Mouse (Mus musculus): ENCODE results near the gene Mrpl39. TPM values are rescaled to one million over a fixed set of nuclear protein-coding genes. Genes with fewer than 3 reads are reported as not detected.

Mrpl39 gene
- polyA plus RNA-seq, 1 experiment from 2014 or later, result 35.4 TPM

- Histone ChIP-seq H3K27me3 (peaks cover 25% of the 10 kb centered on the region), H3K36me3 (no peaks in the 10 kb centered on the region), H3K27ac (replicated peaks) (no peak overlapping the region), H3K9ac (replicated peaks) (no peak overlapping the region), H3K4me1 (peaks cover 10% of the 10 kb centered on the region), H3K4me3 (no peak overlapping the region), H3K4me2 (replicated peaks) (no peak overlapping the region), H3K9me3 (no peaks in the 10 kb centered on the region)
- WGBS, result 66% methylated on average over 8 of the region's 8 CpGs
- no peak for ATAC-seq (replicated peaks)
Observed at GRCm38 (mm10) chr16:84704661-84705240, 30.8 kb downstream of the Mrpl39 start.

DNA sequence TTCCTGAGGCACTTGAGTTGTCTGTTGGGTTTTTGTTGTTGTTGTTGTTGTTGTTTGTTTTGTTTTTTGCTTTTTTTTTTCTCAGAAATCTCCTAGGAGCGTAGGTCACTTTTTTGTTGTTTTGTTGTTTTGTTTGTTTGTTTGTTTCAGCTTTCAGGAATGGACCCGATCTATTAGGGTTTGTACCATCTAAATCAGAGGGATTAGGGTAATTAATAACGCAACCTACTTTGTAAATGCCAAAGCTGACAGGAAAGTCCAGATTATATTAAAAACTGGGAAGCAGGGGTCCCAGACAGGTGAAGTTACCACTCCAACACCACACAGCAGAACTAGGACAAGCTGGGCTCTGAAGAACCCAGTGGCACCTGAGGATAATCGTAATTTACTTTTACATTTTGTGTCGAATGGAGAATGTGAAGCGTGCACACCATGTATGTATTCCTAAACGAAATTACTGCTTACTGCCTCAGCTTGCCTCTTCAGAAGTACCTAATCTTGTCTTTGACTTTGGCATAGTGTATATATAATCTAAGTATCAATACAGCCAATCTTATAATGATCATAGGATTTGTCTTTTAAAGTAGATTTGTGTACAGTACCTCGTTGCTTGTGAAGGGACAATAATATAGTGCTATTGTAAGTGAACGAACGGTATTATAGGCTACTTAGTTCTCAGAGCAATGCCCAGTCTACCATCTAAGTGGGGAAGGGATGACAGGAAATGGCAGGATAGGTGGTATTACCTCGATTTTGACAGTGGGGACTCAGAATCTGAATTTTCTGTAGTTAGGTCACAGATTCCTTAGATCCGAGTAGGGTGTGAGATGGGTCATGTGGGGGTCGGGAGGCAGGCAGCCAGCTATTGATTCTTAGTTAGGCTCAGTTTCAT lies 31.5 kb downstream of the Mrpl39 start:
- Histone ChIP-seq H3K27me3 (peaks cover 25% of the 10 kb centered on the region), H3K4me1 (peaks cover 10% of the 10 kb centered on the region), H3K4me2 (replicated peaks) (peak overlapping the region; percentile 94), H3K27ac (replicated peaks) (no peak overlapping the region), H3K9ac (replicated peaks) (no peak overlapping the region), H3K36me3 (no peaks in the 10 kb centered on the region), H3K9me3 (no peaks in the 10 kb centered on the region), H3K4me3 (peak overlapping the region; percentile 48)
- WGBS, result 63% methylated on average over 13 of the region's 13 CpGs
- ATAC-seq (replicated peaks), result no peak

DNA sequence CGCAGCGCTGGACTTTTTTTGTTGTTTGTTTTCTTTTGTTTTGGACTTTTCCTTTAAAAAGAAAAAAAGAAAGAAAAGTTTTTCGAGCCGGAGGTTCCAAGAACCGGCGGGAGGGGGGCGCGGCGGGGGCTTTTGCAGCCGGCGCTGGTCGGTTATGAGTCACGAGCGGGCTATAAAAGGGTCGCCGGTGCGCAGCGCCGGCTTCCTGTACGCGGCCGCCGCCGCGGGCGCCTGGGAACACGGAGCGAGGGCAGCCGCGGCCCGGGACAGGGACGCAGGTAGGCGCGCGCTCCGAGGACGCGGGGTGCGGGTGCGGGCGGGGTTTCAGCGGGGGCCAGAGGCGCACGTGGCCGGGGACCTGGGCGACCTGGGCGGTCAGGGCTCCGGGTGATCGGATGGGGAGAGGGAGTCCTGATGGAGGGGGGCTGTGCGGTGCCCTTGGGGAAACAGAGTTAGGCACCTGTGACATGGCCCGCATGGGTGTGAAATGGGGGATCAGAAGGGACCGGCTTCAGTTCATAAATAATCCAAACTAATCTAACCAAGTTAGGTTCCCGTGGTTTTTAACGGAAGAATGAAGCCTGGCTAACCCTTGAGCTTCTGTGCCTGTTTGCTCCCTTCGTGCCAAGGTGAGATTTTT lies 32.3 kb downstream of the Mrpl39 start:
- Histone ChIP-seq H3K27me3 (peaks cover 25% of the 10 kb centered on the region), H3K9me3 (no peaks in the 10 kb centered on the region), H3K4me1 (peaks cover 10% of the 10 kb centered on the region), H3K36me3 (no peaks in the 10 kb centered on the region), H3K4me2 (replicated peaks) (peak overlapping the region; percentile 94), H3K9ac (replicated peaks) (peak overlapping the region; percentile 45), H3K27ac (replicated peaks) (no peak overlapping the region), H3K4me3 (peak overlapping the region; percentile 48)
- WGBS, result under 1% methylated on average over 54 of the region's 55 CpGs
- ATAC-seq (replicated peaks), result peak; percentile 79

GRCm38 (mm10) chr16:84702230-84703128 lies 33.1 kb downstream of the Mrpl39 start:
- 12% methylated on average over 39 of the region's 39 CpGs for WGBS

GRCm38 (mm10) chr16:84701041-84701440 lies 34.5 kb downstream of the Mrpl39 start:
- H3K9me3 ChIP-seq, result no peaks in the 10 kb centered on the region
- H3K9ac ChIP-seq (replicated peaks), result no peak overlapping the region
- ATAC-seq (replicated peaks), result no peak
- no peaks in the 10 kb centered on the region for H3K36me3 ChIP-seq
- H3K27ac ChIP-seq (replicated peaks), result no peak overlapping the region
- WGBS, result 83% methylated on average over 5 of the region's 5 CpGs
- H3K27me3 ChIP-seq, result peaks cover 25% of the 10 kb centered on the region
- H3K4me2 ChIP-seq (replicated peaks), result no peak overlapping the region
- no peak overlapping the region for H3K4me3 ChIP-seq
- H3K4me1 ChIP-seq, result peaks cover 10% of the 10 kb centered on the region

More at GRCm38 (mm10) chr16:84702230-84703128, 33.1 kb downstream of the Mrpl39 start:
- no peak overlapping the region for H3K27ac ChIP-seq (replicated peaks)
- peaks cover 10% of the 10 kb centered on the region for H3K4me1 ChIP-seq
- peak overlapping the region; percentile 94 for H3K4me2 ChIP-seq (replicated peaks)
- H3K27me3 ChIP-seq, result peaks cover 25% of the 10 kb centered on the region
- peak overlapping the region; percentile 48 for H3K4me3 ChIP-seq
- H3K9me3 ChIP-seq, result no peaks in the 10 kb centered on the region
- no peaks in the 10 kb centered on the region for H3K36me3 ChIP-seq
- H3K9ac ChIP-seq (replicated peaks), result peak overlapping the region; percentile 45
- peak; percentile 75 for ATAC-seq (replicated peaks)

- Histone ChIP-seq H3K27ac (replicated peaks) (no peak overlapping the region), H3K4me2 (replicated peaks) (no peak overlapping the region), H3K4me3 (no peak overlapping the region), H3K9me3 (no peaks in the 10 kb centered on the region), H3K9ac (replicated peaks) (no peak overlapping the region), H3K4me1 (peaks cover 10% of the 10 kb centered on the region), H3K36me3 (no peaks in the 10 kb centered on the region), H3K27me3 (peaks cover 17% of the 10 kb centered on the region)
- 71% methylated on average over 6 of the region's 6 CpGs for WGBS
- ATAC-seq (replicated peaks), result no peak
Observed at GRCm38 (mm10) chr16:84698708-84699107, 36.8 kb downstream of the Mrpl39 start.

GRCm38 (mm10) chr16:84696178-84696577 lies 39.4 kb downstream of the Mrpl39 start:
- no peak overlapping the region for H3K27ac ChIP-seq (replicated peaks)
- H3K4me3 ChIP-seq, result no peak overlapping the region
- no peaks in the 10 kb centered on the region for H3K4me1 ChIP-seq
- no peak overlapping the region for H3K9ac ChIP-seq (replicated peaks)
- WGBS, result 85% methylated on average over 11 of the region's 11 CpGs
- 0 out of 2 replicates have a peak, but pooled peaks have one; percentile 29 for ATAC-seq (replicated peaks)
- no peaks in the 10 kb centered on the region for H3K36me3 ChIP-seq
- no peak overlapping the region for H3K4me2 ChIP-seq (replicated peaks)
- no peaks in the 10 kb centered on the region for H3K9me3 ChIP-seq
- no peaks in the 10 kb centered on the region for H3K27me3 ChIP-seq

- ATAC-seq (replicated peaks), result no peak
- Histone ChIP-seq H3K4me3 (no peak overlapping the region), H3K36me3 (no peaks in the 10 kb centered on the region), H3K9me3 (no peaks in the 10 kb centered on the region), H3K27me3 (no peaks in the 10 kb centered on the region), H3K9ac (replicated peaks) (no peak overlapping the region), H3K27ac (replicated peaks) (no peak overlapping the region), H3K4me1 (no peaks in the 10 kb centered on the region), H3K4me2 (replicated peaks) (no peak overlapping the region)
- WGBS, result 73% methylated on average over 4 of the region's 4 CpGs
Observed at GRCm38 (mm10) chr16:84681991-84682390, 53.6 kb downstream of the Mrpl39 start.

DNA sequence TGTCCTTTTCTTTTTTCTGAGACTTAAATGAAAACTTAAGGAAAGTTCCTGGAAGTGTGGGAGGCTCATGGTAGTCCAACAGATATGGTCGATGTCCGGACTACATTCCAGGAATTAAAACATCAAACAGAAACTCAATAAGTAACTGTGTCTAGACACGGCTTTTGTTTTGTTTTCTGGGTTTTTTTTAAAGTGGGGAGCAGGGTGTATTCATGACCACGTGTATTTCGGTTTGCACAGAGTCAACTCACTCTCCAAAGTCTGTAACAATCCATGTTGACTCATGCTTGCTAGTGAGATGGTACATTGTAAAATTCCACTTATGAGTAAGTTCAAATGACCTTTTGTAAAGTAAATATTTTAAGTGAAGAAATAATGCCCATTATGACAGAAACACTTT lies 54.8 kb downstream of the Mrpl39 start:
- 85% methylated on average over 5 of the region's 5 CpGs for WGBS
- ATAC-seq (replicated peaks), result no peak
- Histone ChIP-seq H3K4me1 (no peaks in the 10 kb centered on the region), H3K4me3 (no peak overlapping the region), H3K4me2 (replicated peaks) (no peak overlapping the region), H3K9ac (replicated peaks) (no peak overlapping the region), H3K9me3 (no peaks in the 10 kb centered on the region), H3K36me3 (no peaks in the 10 kb centered on the region), H3K27me3 (no peaks in the 10 kb centered on the region), H3K27ac (replicated peaks) (no peak overlapping the region)

- H3K4me2 ChIP-seq (replicated peaks), result no peak overlapping the region
- H3K27me3 ChIP-seq, result no peaks in the 10 kb centered on the region
- no peak overlapping the region for H3K4me3 ChIP-seq
- H3K9ac ChIP-seq (replicated peaks), result no peak overlapping the region
- H3K36me3 ChIP-seq, result no peaks in the 10 kb centered on the region
- H3K4me1 ChIP-seq, result no peaks in the 10 kb centered on the region
- H3K9me3 ChIP-seq, result no peaks in the 10 kb centered on the region
- ATAC-seq (replicated peaks), result no peak
- WGBS, result 80% methylated on average over 3 of the region's 3 CpGs
- H3K27ac ChIP-seq (replicated peaks), result no peak overlapping the region
Observed at GRCm38 (mm10) chr16:84677292-84677691, 58.2 kb downstream of the Mrpl39 start.
